Mouse (Mus musculus) ES-E14 (cell line): ENCODE measurements at regions not wholly inside any gene's neighbourhood (a gene's known extent, or its start where the extent isn't known, plus 50 kb on each side); places are given as distances from the start of the nearest gene placed in this dataset.

ENCODE experiments used
- DNase-seq: peaks from one replicate; pipeline ENCODE4 v3.0.0-alpha.2; 2013; ENCODE audit warnings: low read depth, low spot score
- H3K27ac ChIP-seq: 2 replicates; pipeline ENCODE4 v1.5.1; 2012; ENCODE audit warnings: low read depth, mild to moderate bottlenecking, low read length, moderate library complexity, mixed read lengths; ENCODE audit not compliant: poor library complexity, insufficient read depth, severe bottlenecking
- H3K36me3 ChIP-seq: 2 replicates; pipeline ENCODE4 v1.6.1; 2012; ENCODE audit warnings: mild to moderate bottlenecking, low read length, moderate library complexity, mixed read lengths; ENCODE audit not compliant: control insufficient read depth, poor library complexity, insufficient read depth, severe bottlenecking
- H3K4me1 ChIP-seq, 2 experiments: fragments of 150-350 bp in 1 of 2; sonication (generic) in 1 of 2; 2 replicates each; pipeline ENCODE4 v1.6.1; 2012; ENCODE audit warnings: low read length in 2 of 2, mild to moderate bottlenecking in 1 of 2, mixed read lengths in 1 of 2; ENCODE audit not compliant: control insufficient read depth in 2 of 2, insufficient read depth in 2 of 2, poor library complexity in 1 of 2
- H3K4me3 ChIP-seq, 2 experiments: fragments of 150-350 bp in 1 of 2; sonication (generic) in 1 of 2; 2 replicates each; pipeline ENCODE4 v1.5.1; 2012; ENCODE audit warnings: low read length in 2 of 2, low read depth in 1 of 2, mild to moderate bottlenecking in 1 of 2, mixed read lengths in 1 of 2; ENCODE audit not compliant: insufficient read depth in 1 of 2, poor library complexity in 1 of 2, severe bottlenecking in 1 of 2
- H3K9ac ChIP-seq: 2 replicates; pipeline ENCODE4 v1.6.1; 2012; ENCODE audit warnings: low read depth, mild to moderate bottlenecking, low read length, mixed read lengths; ENCODE audit not compliant: poor library complexity, insufficient read depth, severe bottlenecking
- H3K9me3 ChIP-seq: fragments of 150-350 bp; sonication (generic); 2 replicates; pipeline ENCODE4 v1.6.1; 2012; ENCODE audit warnings: low read depth, mild to moderate bottlenecking, low read length; ENCODE audit not compliant: control insufficient read depth, insufficient read depth
- CHD2 ChIP-seq: IDR thresholded peaks from 2 replicates; pipeline ENCODE4 v1.6.1; 2014; ENCODE audit warnings: mild to moderate bottlenecking, low read depth, low read length, inconsistent platforms
- HCFC1 ChIP-seq: IDR thresholded peaks from 2 replicates; pipeline ENCODE4 v1.6.1; 2012; ENCODE audit warnings: low read length, inconsistent platforms, borderline replicate concordance; ENCODE audit not compliant: insufficient read depth
- MAFK ChIP-seq: IDR thresholded peaks from 2 replicates; pipeline ENCODE4 v1.6.1; 2014; ENCODE audit warnings: mild to moderate bottlenecking, low read depth, low read length, inconsistent platforms; ENCODE audit not compliant: insufficient read depth
- ZC3H11A ChIP-seq: IDR thresholded peaks from 2 replicates; pipeline ENCODE4 v1.6.1; 2012; ENCODE audit warnings: low read depth, mild to moderate bottlenecking, inconsistent platforms, low read length, borderline replicate concordance
- ZNF384 ChIP-seq: IDR thresholded peaks from 2 replicates; pipeline ENCODE4 v1.6.1; 2012; ENCODE audit warnings: low read depth, low read length, inconsistent platforms
- in situ Hi-C, 2 experiments: fragments of 600-800 bp; cut with MboI; formaldehyde crosslinking; loops; one replicate each; pipeline ENCODE4 v1.15.1; 2025; ENCODE audit warnings: low sequenced_read_pairs in 2 of 2, inconsistent platforms in 1 of 2; ENCODE audit not compliant: unreplicated experiment in 2 of 2

- DNase-seq = no peak
Measured at GRCm38 (mm10) chr2:101256464-101256863, 368.1 kb upstream of the Rag2 start.

GRCm38 (mm10) chr2:101263934-101264333, 360.6 kb upstream of the Rag2 start:
- H3K27ac ChIP-seq = no peak overlapping the region
- no peak overlapping the region for H3K4me3 ChIP-seq
- in situ Hi-C loops = no loop called here
- peaks cover 0 to 2% of the 10 kb centered on the region in 2 experiments; a peak in 1 of 4 replicates for H3K4me1 ChIP-seq
- H3K36me3 ChIP-seq = no peaks in the 10 kb centered on the region
- H3K9me3 ChIP-seq = no peaks in the 10 kb centered on the region
- TF ChIP-seq HCFC1 (no peak), ZC3H11A (no peak), CHD2 (no peak), ZNF384 (no peak), MAFK (no peak)
- H3K9ac ChIP-seq = no peak overlapping the region
- DNase-seq = no peak

More at GRCm38 (mm10) chr2:101256464-101256863, 368.1 kb upstream of the Rag2 start:
- Histone ChIP-seq H3K4me1 (no peaks in the 10 kb centered on the region), H3K27ac (no peak overlapping the region), H3K36me3 (no peaks in the 10 kb centered on the region), H3K9me3 (no peaks in the 10 kb centered on the region), H3K4me3 (no peak overlapping the region), H3K9ac (no peak overlapping the region)
- TF ChIP-seq MAFK = no peak
- no peak for TF ChIP-seq HCFC1
- TF ChIP-seq CHD2 = no peak
- TF ChIP-seq ZNF384 = no peak
- in situ Hi-C loops = no loop called here

DNA sequence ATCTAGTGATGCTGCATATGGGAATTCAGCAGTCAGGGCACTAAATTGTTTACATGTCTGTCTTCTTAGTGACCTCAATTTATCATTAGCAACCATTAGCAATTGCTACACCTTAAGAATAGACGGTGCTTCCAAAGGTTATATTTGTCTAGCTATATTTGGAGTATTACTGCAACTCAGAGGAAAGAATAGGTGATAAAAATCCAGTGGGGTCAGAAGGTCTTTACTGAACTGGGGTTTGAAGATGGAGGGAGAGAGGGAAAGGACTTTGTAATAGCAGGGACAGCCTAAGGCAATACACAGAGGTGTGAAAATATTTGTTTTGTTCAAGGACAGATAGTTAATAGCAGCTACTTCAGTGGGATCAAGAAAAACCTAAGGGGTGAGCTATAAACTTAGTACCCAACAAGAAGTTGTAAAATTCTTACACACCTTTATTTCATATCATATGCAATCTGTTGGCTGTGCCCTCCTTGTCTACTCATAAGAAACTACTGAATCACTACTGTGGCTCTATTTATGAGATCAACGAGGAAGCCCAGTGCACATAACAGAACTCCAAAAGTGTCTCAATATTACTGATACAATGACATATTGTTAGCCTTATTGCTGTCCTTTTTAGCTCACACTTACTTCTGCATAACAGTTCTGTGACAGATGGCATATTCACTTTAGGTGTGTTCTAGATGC, 357.7 kb upstream of the Rag2 start:
- no peak for DNase-seq
- peaks cover 0 to 2% of the 10 kb centered on the region in 2 experiments; a peak in 1 of 4 replicates for H3K4me1 ChIP-seq
- no peaks in the 10 kb centered on the region for H3K9me3 ChIP-seq
- in situ Hi-C loops = no loop called here
- H3K4me3 ChIP-seq = no peak overlapping the region
- H3K27ac ChIP-seq = no peak overlapping the region
- no peaks in the 10 kb centered on the region for H3K36me3 ChIP-seq
- TF ChIP-seq MAFK (no peak), ZC3H11A (no peak), ZNF384 (no peak), HCFC1 (no peak), CHD2 (no peak)
- H3K9ac ChIP-seq = no peak overlapping the region

GRCm38 (mm10) chr2:101274045-101274664, 350.4 kb upstream of the Rag2 start:
- Histone ChIP-seq H3K36me3 (no peaks in the 10 kb centered on the region), H3K9ac (no peak overlapping the region), H3K9me3 (no peaks in the 10 kb centered on the region), H3K4me3 (no peak overlapping the region), H3K27ac (no peak overlapping the region), H3K4me1 (no peaks in the 10 kb centered on the region)
- in situ Hi-C loops = no loop called here
- TF ChIP-seq ZC3H11A (no peak), ZNF384 (no peak), CHD2 (no peak)
- no peak for DNase-seq
